Mouse (Mus musculus): ENCODE data around the gene Arhgap18.

The Arhgap18 gene

GRCm38 (mm10) chr10:26832669-26833249, 79.5 kb downstream of the Arhgap18 start:
- no peak for DNase-seq

DNA sequence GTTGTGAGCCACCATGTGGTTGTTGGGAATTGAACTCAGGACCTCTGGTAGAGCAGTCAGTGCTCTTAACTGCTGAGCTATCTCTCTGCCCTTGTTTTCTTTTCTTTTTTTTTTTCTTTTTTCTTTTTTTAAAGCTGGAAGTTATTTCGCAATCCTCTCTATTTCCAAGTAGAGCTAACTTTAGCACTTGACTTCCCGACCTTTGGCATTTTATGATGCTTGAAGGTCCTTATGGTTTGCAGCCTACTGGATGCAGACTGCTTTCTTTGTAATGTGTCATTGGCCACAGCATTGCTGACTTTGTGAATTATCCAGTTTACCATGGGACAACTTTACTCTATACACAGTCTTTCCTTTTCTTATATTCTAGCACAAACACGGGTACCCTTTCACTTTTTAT, 80.2 kb downstream of the Arhgap18 start:
- DNase-seq, result no peak

DNA sequence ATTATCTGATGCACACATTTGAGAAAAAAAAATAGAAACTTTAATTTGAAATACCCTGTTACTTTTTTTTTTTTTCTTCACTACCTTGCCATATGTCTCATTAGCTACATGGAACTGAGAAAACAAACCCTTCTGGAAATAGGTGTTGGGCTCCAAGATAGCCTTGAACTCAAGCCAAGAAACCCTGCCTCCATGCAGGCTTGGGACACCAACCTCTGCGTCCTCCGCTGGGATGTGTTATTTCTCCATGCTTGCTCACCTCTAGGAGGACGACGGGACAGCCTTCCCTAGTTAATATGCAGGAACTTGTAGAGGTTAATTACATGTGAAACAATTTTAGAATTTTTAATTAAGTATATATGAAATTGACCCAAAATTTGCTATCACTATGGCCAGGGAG, 96.1 kb downstream of the Arhgap18 start:
- peak in 1 of 2 experiments; percentile 49 for DNase-seq

- no peak for DNase-seq
These were observed 96.6 kb downstream of the Arhgap18 start for GRCm38 (mm10) chr10:26849854-26850253.

DNA sequence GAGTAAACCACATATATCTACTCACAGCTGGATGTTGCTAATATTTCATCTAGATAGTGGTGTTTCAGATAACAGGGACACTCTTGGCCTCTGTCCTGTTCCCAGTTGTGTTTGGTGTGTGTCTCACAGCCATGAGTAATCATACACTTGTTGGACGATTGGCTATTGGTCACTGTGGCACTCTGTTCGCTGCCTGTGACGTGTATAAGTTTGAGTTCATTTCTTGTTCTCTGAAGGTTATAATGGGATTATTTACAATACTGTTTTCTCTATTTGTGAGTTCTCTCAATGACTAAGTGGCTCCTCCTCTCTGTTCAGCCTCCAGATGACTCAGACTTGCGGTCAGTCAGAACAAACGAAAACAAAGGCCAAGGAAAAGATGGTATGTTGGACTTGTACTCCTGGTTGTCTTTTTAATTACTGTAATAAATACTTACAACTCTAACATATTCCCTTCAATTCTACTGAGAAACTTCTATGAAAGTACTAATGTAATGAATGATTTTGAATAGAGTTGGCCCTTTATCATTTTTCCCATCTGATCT, 101.4 kb downstream of the Arhgap18 start:
- no peak for DNase-seq

DNA sequence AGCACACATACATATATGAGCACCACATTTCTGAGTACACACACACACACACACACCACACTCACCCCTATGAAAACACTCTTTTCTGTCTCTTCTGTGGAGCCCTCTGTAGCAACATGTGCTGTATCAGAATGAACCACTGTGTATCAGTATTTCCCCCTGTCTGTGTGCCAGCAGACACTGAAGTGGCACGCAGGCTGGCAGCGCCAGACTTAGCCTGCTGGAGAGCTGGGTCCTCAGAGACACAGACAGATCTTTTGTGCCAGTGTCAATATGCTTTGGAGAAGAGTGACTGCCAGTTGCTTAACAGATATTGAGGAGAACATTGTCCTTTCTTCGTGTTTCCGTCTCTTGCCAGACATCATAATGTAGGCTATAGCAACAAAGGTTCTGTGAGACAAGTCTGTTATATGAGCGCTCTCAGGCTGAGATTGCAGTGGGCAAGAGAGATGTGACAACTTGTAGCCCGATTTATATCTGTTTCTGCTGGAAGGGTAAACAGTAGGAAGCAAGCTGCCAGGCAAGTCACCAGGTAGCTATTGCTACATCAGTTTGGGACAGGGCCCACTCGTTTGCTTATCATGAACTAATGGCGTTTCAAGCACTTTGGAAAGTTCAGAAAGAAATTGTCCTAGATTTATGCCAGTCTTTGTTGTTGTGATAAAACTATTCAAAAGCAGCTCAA, 102.8 kb downstream of the Arhgap18 start:
- peak in 1 of 2 experiments; percentile 5 for DNase-seq

- DNase-seq, result no peak
These were observed 104.4 kb downstream of the Arhgap18 start for GRCm38 (mm10) chr10:26857583-26857982.

DNA sequence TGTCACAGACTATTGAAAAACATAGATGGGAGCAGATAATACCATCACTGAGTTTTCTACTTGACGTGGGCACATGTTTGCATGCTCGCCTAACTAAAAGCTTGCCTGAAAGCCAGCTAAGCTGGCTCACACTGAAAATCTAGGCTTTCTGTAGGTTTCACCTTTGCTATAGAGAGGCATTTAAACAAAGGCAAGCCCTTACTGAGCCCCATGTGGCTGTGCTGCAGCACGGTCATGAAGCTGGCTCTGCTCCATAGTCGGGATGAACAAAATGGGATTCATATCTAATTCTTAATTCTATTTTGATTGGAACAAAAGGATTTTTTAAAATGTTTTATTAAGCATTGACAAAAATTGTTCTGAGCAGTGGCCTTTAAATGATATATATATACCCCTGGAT, 105.3 kb downstream of the Arhgap18 start:
- no peak for DNase-seq

GRCm38 (mm10) chr10:26861231-26861630, 108.0 kb downstream of the Arhgap18 start:
- DNase-seq, result no peak

DNA sequence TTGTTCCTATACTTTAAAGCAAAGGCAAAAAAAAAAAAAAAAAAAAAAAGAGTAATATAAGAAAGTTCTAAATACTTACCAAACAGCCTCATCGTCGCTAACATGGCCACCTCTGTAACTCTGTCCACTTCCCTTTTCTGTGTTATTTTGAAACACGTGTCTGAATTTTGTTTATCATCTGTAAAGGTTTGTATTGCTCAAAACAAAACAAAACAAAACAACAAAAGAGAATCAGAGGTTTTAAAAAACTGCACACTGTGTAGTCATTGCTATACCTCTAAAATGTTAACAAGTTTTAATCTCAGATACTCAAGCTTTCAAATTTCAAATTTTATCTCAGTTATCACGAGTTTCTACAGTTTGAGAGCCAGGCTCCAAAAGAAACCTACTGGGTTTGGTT, 109.0 kb downstream of the Arhgap18 start:
- no peak for DNase-seq

- DNase-seq, result no peak
These were observed 110.8 kb downstream of the Arhgap18 start for GRCm38 (mm10) chr10:26863982-26864381.

DNA sequence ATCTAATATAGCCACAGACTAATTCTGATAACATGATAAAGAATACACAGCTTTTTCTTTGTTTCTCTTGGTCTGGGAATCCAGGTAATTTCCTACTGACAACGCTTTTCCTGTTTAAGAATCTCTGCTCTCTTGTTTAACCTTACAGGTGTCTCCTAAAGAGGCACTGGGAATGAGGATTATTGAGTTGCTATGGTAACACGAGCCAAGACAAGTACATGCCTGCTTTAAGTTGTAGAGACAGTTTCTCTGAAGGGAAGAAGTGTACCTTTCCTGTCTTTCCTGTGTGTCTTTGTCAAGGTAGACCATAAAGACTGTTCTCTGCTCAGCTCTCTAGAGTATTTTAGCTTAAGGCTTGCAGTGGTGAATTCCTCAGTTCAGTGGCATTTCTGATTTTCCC, 117.6 kb downstream of the Arhgap18 start:
- DNase-seq, result no peak

- no peak for DNase-seq
These were observed 124.1 kb downstream of the Arhgap18 start for GRCm38 (mm10) chr10:26877309-26877708.

- no peak for DNase-seq
These were observed 125.8 kb downstream of the Arhgap18 start for GRCm38 (mm10) chr10:26878924-26879600.

DNA sequence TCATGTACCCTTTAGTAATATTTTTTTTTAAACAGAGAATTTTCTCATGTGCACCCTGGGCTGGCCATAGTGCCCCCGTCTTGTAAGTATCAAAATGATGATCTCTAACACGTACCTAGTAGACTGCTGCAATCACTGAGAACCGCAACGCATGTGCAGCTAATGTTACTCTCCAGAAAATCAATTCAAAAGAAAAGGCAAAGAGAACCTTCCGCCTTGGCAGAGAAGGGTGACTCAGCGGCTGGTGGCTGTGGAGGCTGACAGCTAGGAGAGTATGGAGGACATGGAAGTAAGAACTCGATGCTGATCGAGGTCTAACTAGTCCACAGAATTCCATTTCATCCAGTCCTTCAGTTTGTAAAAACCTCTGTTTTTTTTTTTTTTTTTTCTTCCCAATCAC, 131.7 kb downstream of the Arhgap18 start:
- DNase-seq, result no peak

DNA sequence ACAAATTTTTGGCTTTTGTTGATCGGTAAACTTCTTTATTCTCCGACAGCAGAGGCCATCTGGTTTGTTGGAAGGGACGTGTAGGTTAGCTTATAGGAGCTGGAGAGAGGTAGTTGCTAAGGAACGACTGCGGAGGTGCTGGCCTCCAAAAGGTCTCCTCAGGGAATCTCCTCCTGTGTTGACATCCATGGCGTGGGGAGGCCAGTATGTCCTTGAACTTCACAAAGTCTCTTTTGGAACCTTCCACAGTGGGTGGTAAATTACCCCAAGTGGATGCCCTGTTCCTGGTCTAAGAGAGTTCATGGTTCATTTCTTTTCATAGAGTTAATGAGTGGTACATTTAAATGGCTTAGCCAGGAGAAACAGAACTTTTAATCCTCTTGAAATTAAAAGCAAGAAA, 136.0 kb downstream of the Arhgap18 start:
- DNase-seq, result no peak

DNA sequence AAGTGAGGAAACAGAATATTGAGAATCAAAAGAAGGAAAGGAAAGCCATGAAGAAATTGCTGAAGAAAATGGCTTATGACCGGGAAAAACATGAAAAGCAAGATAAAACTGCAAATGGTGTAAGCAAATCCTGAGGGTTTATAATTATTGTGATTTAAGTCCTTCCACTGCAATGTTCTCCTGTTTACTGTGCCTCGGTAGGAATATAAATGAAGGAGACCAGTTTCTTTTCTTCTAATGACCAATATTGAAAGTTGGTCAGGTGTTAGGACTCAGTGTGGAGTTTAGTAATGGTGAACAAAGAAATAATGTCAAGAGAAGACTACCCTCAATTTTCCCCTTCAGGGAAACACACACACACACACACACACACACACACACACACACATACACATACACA, 136.5 kb downstream of the Arhgap18 start:
- DNase-seq, result no peak

- DNase-seq, result peak; percentile 37 to 66
These were observed 137.2 kb downstream of the Arhgap18 start for GRCm38 (mm10) chr10:26890269-26890955.

- peak in 1 of 2 experiments; percentile 6 for DNase-seq
These were observed 139.9 kb downstream of the Arhgap18 start for GRCm38 (mm10) chr10:26893091-26893490.

DNA sequence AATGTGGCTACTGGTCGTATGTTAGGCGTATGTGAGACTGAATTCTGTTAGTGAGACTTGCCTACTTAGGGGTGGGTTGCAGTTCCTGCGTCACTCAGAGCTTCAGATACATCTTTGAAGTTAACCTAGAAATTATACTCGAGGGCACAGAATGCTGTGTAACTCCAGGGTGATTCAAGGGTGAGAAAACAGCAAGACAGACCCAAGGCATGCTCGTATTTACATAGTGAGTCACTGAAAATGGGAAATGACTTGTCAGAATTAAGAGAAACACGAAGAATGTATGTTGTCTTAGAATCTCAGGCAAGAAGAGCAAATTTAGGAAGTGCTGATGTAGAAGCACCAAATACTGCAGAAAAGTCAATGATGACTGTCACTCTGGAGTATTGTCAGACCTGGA, 142.5 kb downstream of the Arhgap18 start:
- no peak for DNase-seq

DNA sequence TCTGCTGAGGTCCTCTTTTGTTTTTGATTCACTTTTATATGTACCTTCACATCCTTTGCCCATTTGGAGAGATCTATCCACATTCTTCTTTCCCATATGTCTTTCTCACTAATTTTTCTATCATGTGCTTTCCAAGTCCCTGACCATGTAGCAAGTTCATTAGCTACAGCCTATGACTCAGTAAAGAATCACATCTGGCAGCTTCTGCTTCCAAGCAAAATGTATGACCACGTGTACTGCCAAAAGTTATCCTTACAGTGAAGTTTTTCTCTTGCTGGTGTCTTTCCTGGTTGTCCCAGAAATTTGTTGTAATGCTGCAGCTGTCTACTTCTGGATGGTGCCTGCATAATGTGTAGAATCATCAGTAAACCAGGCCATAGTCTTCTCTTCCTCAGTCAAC, 147.2 kb downstream of the Arhgap18 start:
- DNase-seq, result no peak

- DNase-seq, result no peak
These were observed 150.6 kb downstream of the Arhgap18 start for GRCm38 (mm10) chr10:26903781-26904180.

GRCm38 (mm10) chr10:26911176-26911575, 158.0 kb downstream of the Arhgap18 start:
- DNase-seq, result no peak

Measured in cerebellum, postnatal 25 days (tissue).